Mouse (Mus musculus): Measurements from ENCODE around the gene Hyou1. TPM values are rescaled to one million over a fixed set of nuclear protein-coding genes. Genes with fewer than 3 reads are reported as not detected.
A peak's percentile ranks its signal among the peaks of the same experiment; 100 is the strongest.
"Not testable (repeated sequence)": the region's sequence is repeated elsewhere in the genome, so short reads cannot be mapped to it uniquely, and the experiment has no call there.

Gene Hyou1
- polyA plus RNA-seq, 1 experiment from 2014 or later, result 22.0 TPM

- H3K4me3 ChIP-seq, result no peak overlapping the region
- H3K9me3 ChIP-seq, result no peaks in the 10 kb centered on the region
- peaks cover 44% of the 10 kb centered on the region for H3K36me3 ChIP-seq
- no peaks in the 10 kb centered on the region for H3K27me3 ChIP-seq
- 40% methylated on average over 4 of the region's 4 CpGs for WGBS
- H3K9ac ChIP-seq (replicated peaks), result no peak overlapping the region
- no peak; the same call in 1 of the 2 replicates for ATAC-seq (replicated peaks)
- H3K4me2 ChIP-seq (replicated peaks), result no peak overlapping the region
- H3K27ac ChIP-seq (replicated peaks), result no peak overlapping the region
- H3K4me1 ChIP-seq, result no peaks in the 10 kb centered on the region
These were observed 12.2 kb downstream of the Hyou1 start for GRCm38 (mm10) chr9:44391466-44391865.

GRCm38 (mm10) chr9:44396684-44397411 lies 17.6 kb downstream of the Hyou1 start, which contains the start of gene Slc37a4:
Gene Slc37a4 (plus strand): TSS chr9:44396852.
- Histone ChIP-seq H3K4me2 (replicated peaks) (peak within 1 kb of the TSS; percentile 90), H3K27ac (replicated peaks) (peak within 1 kb of the TSS; percentile 77), H3K36me3 (peaks cover 18% of the 10 kb centered on the region), H3K27me3 (no peaks in the 10 kb centered on the region), H3K9ac (replicated peaks) (peak within 1 kb of the TSS; percentile 74), H3K4me3 (peak within 1 kb of the TSS; percentile 61), H3K4me1 (peaks cover 14% of the 10 kb centered on the region), H3K9me3 (no peaks in the 10 kb centered on the region)
- 0% methylated on average over 43 of the region's 43 CpGs for WGBS
- peak; percentile 98 for ATAC-seq (replicated peaks)

GRCm38 (mm10) chr9:44398087-44398486 lies 18.8 kb downstream of the Hyou1 start:
- no peak overlapping the region for H3K27ac ChIP-seq (replicated peaks)
- H3K4me1 ChIP-seq, result peaks cover 14% of the 10 kb centered on the region
- no peaks in the 10 kb centered on the region for H3K9me3 ChIP-seq
- peak overlapping the region; percentile 61 for H3K4me3 ChIP-seq
- H3K9ac ChIP-seq (replicated peaks), result peak overlapping the region; percentile 37; the same call in 1 of the 2 replicates
- no peaks in the 10 kb centered on the region for H3K27me3 ChIP-seq
- H3K36me3 ChIP-seq, result peaks cover 29% of the 10 kb centered on the region
- ATAC-seq (replicated peaks), result no peak
- WGBS, result 17% methylated on average over 4 of the region's 4 CpGs
- peak overlapping the region; percentile 90 for H3K4me2 ChIP-seq (replicated peaks)

DNA sequence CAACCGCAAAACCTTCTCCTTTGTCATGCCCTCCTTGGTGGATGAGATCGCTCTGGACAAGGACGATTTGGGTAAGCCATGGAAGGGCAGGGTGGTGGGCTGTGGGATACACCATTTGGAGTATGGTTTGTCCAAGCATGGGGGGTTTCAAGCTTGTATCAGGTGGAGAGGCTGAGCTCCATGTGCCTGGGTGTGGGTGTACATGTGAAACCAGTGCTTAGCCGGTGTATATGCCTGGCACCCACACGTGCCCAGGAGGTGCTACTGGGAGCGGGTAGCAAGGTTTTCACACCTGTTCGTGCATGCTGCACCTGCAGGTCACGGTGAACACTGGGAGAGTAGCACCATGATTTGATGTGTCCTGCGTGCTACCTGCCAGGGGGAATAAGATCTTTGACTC lies 19.3 kb downstream of the Hyou1 start:
- peaks cover 14% of the 10 kb centered on the region for H3K4me1 ChIP-seq
- H3K9ac ChIP-seq (replicated peaks), result no peak overlapping the region
- H3K9me3 ChIP-seq, result no peaks in the 10 kb centered on the region
- no peak for ATAC-seq (replicated peaks)
- 84% methylated on average over 9 of the region's 9 CpGs for WGBS
- H3K27ac ChIP-seq (replicated peaks), result no peak overlapping the region
- peak overlapping the region; percentile 61; the same call in 1 of the 2 replicates for H3K4me3 ChIP-seq
- peak overlapping the region; percentile 90; the same call in 1 of the 2 replicates for H3K4me2 ChIP-seq (replicated peaks)
- H3K36me3 ChIP-seq, result peaks cover 33% of the 10 kb centered on the region
- H3K27me3 ChIP-seq, result no peaks in the 10 kb centered on the region

DNA sequence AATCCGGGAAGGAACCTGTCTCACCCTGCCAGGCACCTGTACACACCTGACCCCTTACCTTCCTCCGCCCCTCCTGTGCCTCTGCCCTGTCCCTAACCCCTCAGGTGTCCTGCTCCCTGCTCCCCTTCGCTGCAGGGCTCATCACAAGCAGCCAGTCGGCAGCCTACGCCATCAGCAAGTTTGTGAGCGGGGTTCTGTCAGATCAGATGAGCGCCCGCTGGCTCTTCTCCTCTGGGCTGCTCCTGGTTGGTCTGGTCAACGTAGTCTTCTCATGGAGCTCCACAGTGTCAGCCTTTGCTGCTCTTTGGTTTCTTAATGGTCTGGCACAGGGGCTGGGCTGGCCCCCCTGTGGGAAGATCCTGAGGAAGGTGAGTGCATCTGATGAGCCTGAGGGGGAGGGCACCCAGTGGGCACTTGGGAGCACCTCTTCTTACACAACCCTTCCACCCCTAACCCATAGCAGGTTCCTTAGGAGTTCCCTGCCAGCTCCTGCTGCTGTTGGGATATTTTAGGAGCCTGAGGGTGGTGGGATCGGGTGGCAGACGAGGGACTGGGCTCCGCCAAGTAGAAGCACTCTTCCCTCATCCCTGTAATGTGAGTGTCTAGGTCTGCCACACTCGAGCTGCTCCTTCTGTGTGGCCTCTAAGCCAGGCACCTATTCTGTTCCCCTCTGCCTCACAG lies 20.0 kb downstream of the Hyou1 start:
- peaks cover 40% of the 10 kb centered on the region for H3K36me3 ChIP-seq
- no peaks in the 10 kb centered on the region for H3K27me3 ChIP-seq
- no peak overlapping the region for H3K4me3 ChIP-seq
- no peaks in the 10 kb centered on the region for H3K9me3 ChIP-seq
- no peak overlapping the region for H3K4me2 ChIP-seq (replicated peaks)
- peaks cover 14% of the 10 kb centered on the region for H3K4me1 ChIP-seq
- WGBS, result 86% methylated on average over 13 of the region's 13 CpGs
- no peak for ATAC-seq (replicated peaks)
- no peak overlapping the region for H3K27ac ChIP-seq (replicated peaks)
- no peak overlapping the region for H3K9ac ChIP-seq (replicated peaks)

- no peak for ATAC-seq (replicated peaks)
- Histone ChIP-seq H3K36me3 (peaks cover 45% of the 10 kb centered on the region), H3K9me3 (no peaks in the 10 kb centered on the region), H3K4me1 (peaks cover 14% of the 10 kb centered on the region), H3K4me3 (no peak overlapping the region), H3K4me2 (replicated peaks) (no peak overlapping the region), H3K9ac (replicated peaks) (no peak overlapping the region), H3K27ac (replicated peaks) (no peak overlapping the region), H3K27me3 (no peaks in the 10 kb centered on the region)
- 89% methylated on average over 6 of the region's 6 CpGs for WGBS
These were observed 20.5 kb downstream of the Hyou1 start for GRCm38 (mm10) chr9:44399795-44400114.

- H3K4me3 ChIP-seq, result no peak overlapping the region
- peaks cover 26% of the 10 kb centered on the region for H3K4me1 ChIP-seq
- WGBS, result 97% methylated on average over 4 of the region's 4 CpGs
- no peak overlapping the region for H3K9ac ChIP-seq (replicated peaks)
- H3K9me3 ChIP-seq, result no peaks in the 10 kb centered on the region
- H3K36me3 ChIP-seq, result peaks cover 55% of the 10 kb centered on the region
- ATAC-seq (replicated peaks), result no peak
- no peak overlapping the region for H3K27ac ChIP-seq (replicated peaks)
- H3K4me2 ChIP-seq (replicated peaks), result no peak overlapping the region
- no peaks in the 10 kb centered on the region for H3K27me3 ChIP-seq
These were observed 21.8 kb downstream of the Hyou1 start for GRCm38 (mm10) chr9:44401081-44401480.

- Histone ChIP-seq H3K9me3 (no peaks in the 10 kb centered on the region), H3K4me1 (peaks cover 26% of the 10 kb centered on the region), H3K9ac (replicated peaks) (no peak overlapping the region), H3K27me3 (no peaks in the 10 kb centered on the region), H3K27ac (replicated peaks) (no peak overlapping the region), H3K4me3 (no peak overlapping the region), H3K4me2 (replicated peaks) (no peak overlapping the region), H3K36me3 (peaks cover 68% of the 10 kb centered on the region)
- WGBS, result 83% methylated on average over 3 of the region's 3 CpGs
- ATAC-seq (replicated peaks), result no peak
These were observed 25.7 kb downstream of the Hyou1 start for GRCm38 (mm10) chr9:44405011-44405410.

DNA sequence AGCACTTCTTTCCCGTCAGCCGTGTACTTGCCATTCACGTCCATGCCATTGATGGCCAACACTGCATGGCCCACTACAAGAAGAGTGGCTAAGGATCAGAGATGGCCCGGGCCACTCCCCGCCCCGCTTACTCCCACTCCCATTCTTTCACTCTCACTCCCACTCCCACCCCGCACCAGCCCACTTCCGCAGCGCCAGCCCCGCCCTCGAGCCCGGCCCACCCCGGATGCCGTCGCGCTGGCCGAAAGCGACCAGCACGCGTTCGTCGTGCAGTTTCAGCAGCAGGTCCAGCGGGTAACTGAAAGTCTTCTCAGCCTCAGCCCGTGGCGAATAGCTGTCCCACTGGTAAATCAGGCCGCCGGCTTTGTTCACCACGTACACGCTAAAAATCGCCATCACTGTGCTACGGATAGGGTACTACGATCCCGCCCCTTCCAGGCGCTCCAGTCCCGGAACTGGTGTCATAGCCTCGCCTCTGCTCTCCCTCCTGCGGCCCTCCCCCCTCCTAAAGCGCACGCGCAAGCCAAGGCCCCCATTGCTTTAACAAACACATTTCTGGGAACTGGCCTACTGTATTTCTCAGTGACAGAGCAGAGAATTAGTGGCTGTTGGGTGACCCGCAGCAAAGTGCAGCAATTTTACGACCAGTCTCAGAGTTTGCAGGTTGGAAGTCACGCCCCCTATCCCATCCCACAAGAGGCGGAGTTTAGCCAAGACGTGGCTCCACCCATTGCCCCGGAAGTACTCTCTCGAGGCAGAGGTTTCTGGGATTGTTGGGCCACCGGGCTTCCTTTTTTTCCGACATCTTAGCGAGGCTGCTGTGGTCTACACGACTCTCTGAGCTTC lies 27.8 kb downstream of the Hyou1 start, which contains the start of the genes Rps25 and Trappc4:
TSS of gene Rps25 (plus strand) at position 234 of the 846 bp plus-strand sequence.
TSS of gene Trappc4 (minus strand) at position 695 of the 846 bp plus-strand sequence.
- WGBS, result under 1% methylated on average over 51 of the region's 51 CpGs
- Histone ChIP-seq H3K4me2 (replicated peaks) (peak within 1 kb of the TSS; percentile 68), H3K9ac (replicated peaks) (peak within 1 kb of the TSS; percentile 86), H3K36me3 (peaks cover 69% of the 10 kb centered on the region), H3K27ac (replicated peaks) (peak within 1 kb of the TSS; percentile 98), H3K9me3 (no peaks in the 10 kb centered on the region), H3K4me3 (peak within 1 kb of the TSS; percentile 83), H3K27me3 (no peaks in the 10 kb centered on the region), H3K4me1 (peaks cover 26% of the 10 kb centered on the region)
- ATAC-seq (replicated peaks), result peak; percentile 97

GRCm38 (mm10) chr9:44407752-44408097 lies 28.4 kb downstream of the Hyou1 start:
- peak overlapping the region; percentile 83 for H3K4me3 ChIP-seq
- H3K27me3 ChIP-seq, result no peaks in the 10 kb centered on the region
- no peak for ATAC-seq (replicated peaks)
- WGBS, result under 1% methylated on average over 24 of the region's 24 CpGs
- peak overlapping the region; percentile 68 for H3K4me2 ChIP-seq (replicated peaks)
- peak overlapping the region; percentile 86 for H3K9ac ChIP-seq (replicated peaks)
- H3K4me1 ChIP-seq, result peaks cover 26% of the 10 kb centered on the region
- H3K36me3 ChIP-seq, result peaks cover 69% of the 10 kb centered on the region
- H3K27ac ChIP-seq (replicated peaks), result peak overlapping the region; percentile 98
- no peaks in the 10 kb centered on the region for H3K9me3 ChIP-seq

DNA sequence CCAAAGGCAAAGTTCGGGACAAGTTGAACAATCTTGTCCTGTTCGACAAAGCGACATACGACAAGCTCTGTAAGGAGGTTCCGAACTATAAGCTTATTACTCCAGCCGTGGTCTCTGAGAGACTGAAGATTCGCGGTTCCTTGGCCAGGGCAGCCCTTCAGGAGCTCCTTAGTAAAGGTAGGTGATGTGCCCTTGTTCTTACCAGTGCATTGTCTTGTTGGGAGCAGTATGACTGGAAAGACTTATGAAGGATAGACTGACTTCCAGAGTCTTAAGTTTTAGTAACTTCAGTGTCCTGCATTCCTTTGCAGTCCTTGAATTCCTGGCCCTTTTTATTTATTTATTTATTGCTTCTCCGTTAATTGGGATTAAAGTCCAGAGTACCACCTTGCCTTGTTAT lies 29.4 kb downstream of the Hyou1 start:
- H3K4me3 ChIP-seq, result peak overlapping the region; percentile 83
- H3K27me3 ChIP-seq; H3K9ac ChIP-seq (replicated peaks); ATAC-seq (replicated peaks); H3K27ac ChIP-seq (replicated peaks); H3K9me3 ChIP-seq: not testable (repeated sequence)
- peaks cover 68% of the 10 kb centered on the region for H3K36me3 ChIP-seq
- WGBS, result 80% methylated on average over 9 of the region's 9 CpGs
- H3K4me2 ChIP-seq (replicated peaks), result peak overlapping the region; percentile 68
- peaks cover 26% of the 10 kb centered on the region for H3K4me1 ChIP-seq
